10 mouse cellular contexts compared by ENCODE assay signal in genomic region chr19:34194132-34194745, GRCm38 (mm10). TPM values are rescaled to one million over a fixed set of nuclear protein-coding genes. Genes with fewer than 3 reads are reported as not detected.
A peak's percentile ranks its signal among the peaks of the same experiment; 100 is the strongest.
DNase-seq lines count a peak whose midpoint lies in the region; ATAC-seq and TF ChIP-seq lines count a peak whose summit lies in the region.
"Had no signal": no experiment of that assay in that cellular context is flagged by ENCODE, and none has a peak within 500 bp of the region (broad histone marks: within the 10 kb centered on the region; RNA-seq: fewer than 3 reads in every experiment).

No protein-coding gene starts in this region.

- no peak overlapping the region for H3K27ac ChIP-seq in lung, embryonic 14.5 days (ENCODE audit: low read depth)
- H3K27ac ChIP-seq in embryonic facial prominence, embryonic 12.5 days, result no peak overlapping the region
- H3K27ac ChIP-seq in limb, embryonic 13.5 days, result peak overlapping the region; percentile 63; the same call in 1 of the 2 replicates

- H3K4me2 ChIP-seq in lung, embryonic 14.5 days, result peak overlapping the region; percentile 97
- peak overlapping the region; percentile 82 for H3K4me2 ChIP-seq in embryonic facial prominence, embryonic 12.5 days (replicated peaks)
- H3K4me2 ChIP-seq in limb, embryonic 13.5 days (replicated peaks), result peak overlapping the region; percentile 80
- peak overlapping the region; percentile 97 for H3K4me2 ChIP-seq in myocyte (ENCODE audit: low read depth)

- TF ChIP-seq POLR2A in myocyte (IDR thresholded peaks at IDR 0.05; ENCODE audit: insufficient read length, low read depth), result no peak

- H3K9ac ChIP-seq in lung, embryonic 14.5 days, result no peak overlapping the region
- no peak overlapping the region for H3K9ac ChIP-seq in embryonic facial prominence, embryonic 12.5 days
- no peak overlapping the region for H3K9ac ChIP-seq in limb, embryonic 13.5 days

- TF ChIP-seq CTCF in lung, embryonic 14.5 days (IDR thresholded peaks at IDR 0.05; ENCODE audit: low read depth), result no peak

- WGBS in lung, embryonic 14.5 days, result 89% methylated on average over 6 of the region's 6 CpGs
- WGBS in embryonic facial prominence, embryonic 12.5 days, result 69% methylated on average over 6 of the region's 6 CpGs
- WGBS in limb, embryonic 13.5 days, result 65% methylated on average over 6 of the region's 6 CpGs

- H3ac ChIP-seq in myocyte (ENCODE audit: control insufficient read depth, insufficient read length), result no peak overlapping the region

- H3K27me3 ChIP-seq in lung, embryonic 14.5 days (ENCODE audit: insufficient read depth, low read length), result no peaks in the 10 kb centered on the region
- H3K27me3 ChIP-seq in embryonic facial prominence, embryonic 12.5 days, result 0 out of 2 replicates have a peak, but pooled peaks cover 6% of the 10 kb centered on the region
- H3K27me3 ChIP-seq in limb, embryonic 13.5 days, result peaks cover 4% of the 10 kb centered on the region; the same call in 1 of the 2 replicates
- no peaks in the 10 kb centered on the region for H3K27me3 ChIP-seq in myocyte (ENCODE audit: control insufficient read depth, insufficient read depth, insufficient read length)

- peaks cover 66% of the 10 kb centered on the region for H3K79me2 ChIP-seq in myocyte (ENCODE audit: control insufficient read depth, insufficient read depth)

- H3K4me3 ChIP-seq in lung, embryonic 14.5 days (ENCODE audit: low read depth, low read length), result peak overlapping the region; percentile 68; the same call in 1 of the 2 replicates
- H3K4me3 ChIP-seq in embryonic facial prominence, embryonic 12.5 days, result no peak overlapping the region
- H3K4me3 ChIP-seq in limb, embryonic 13.5 days, result peak overlapping the region; percentile 77
- H3K4me3 ChIP-seq in myocyte, result peak overlapping the region; percentile 94

- H3K4me1 ChIP-seq in lung, embryonic 14.5 days (ENCODE audit: insufficient read depth), result peaks cover 2% of the 10 kb centered on the region; the same call in 1 of the 2 replicates
- H3K4me1 ChIP-seq in embryonic facial prominence, embryonic 12.5 days, result 0 out of 2 replicates have a peak, but pooled peaks cover 7% of the 10 kb centered on the region
- H3K4me1 ChIP-seq in limb, embryonic 13.5 days, result peaks cover 22% of the 10 kb centered on the region

- H3K9me3 ChIP-seq in lung, embryonic 14.5 days (ENCODE audit: low read depth, low read length), result no peaks in the 10 kb centered on the region
- no peaks in the 10 kb centered on the region for H3K9me3 ChIP-seq in embryonic facial prominence, embryonic 12.5 days
- H3K9me3 ChIP-seq in limb, embryonic 13.5 days, result no peaks in the 10 kb centered on the region

- DNase-seq in lung, embryonic 14.5 days, result no peak
- no peak for DNase-seq in lung, postnatal 10 days
- DNase-seq in ovary, adult 18-20 months (ENCODE audit: low spot score), result no peak
- no peak for DNase-seq in layer of hippocampus, adult 11-12 months (ENCODE audit: low spot score)
- no peak for DNase-seq in kidney, postnatal 25 days
- DNase-seq: kidney, adult 11 months had no signal

- H3K36me3 ChIP-seq in lung, embryonic 14.5 days (ENCODE audit: insufficient read depth), result no peaks in the 10 kb centered on the region
- H3K36me3 ChIP-seq in embryonic facial prominence, embryonic 12.5 days, result no peaks in the 10 kb centered on the region
- no peaks in the 10 kb centered on the region for H3K36me3 ChIP-seq in limb, embryonic 13.5 days
- H3K36me3 ChIP-seq in myocyte (ENCODE audit: control insufficient read depth, insufficient read depth), result no peaks in the 10 kb centered on the region

- no peak for ATAC-seq in lung, embryonic 14.5 days (ENCODE audit: insufficient read depth)
- ATAC-seq in embryonic facial prominence, embryonic 12.5 days (ENCODE audit: insufficient number of reproducible peaks, insufficient read depth, low FRiP score, low TSS enrichment), result no peak
- no peak for ATAC-seq in limb, embryonic 13.5 days (ENCODE audit: low FRiP score, low read depth)
- ATAC-seq: forebrain, embryonic 14.5 days had no signal

TF ChIP-seq in myocyte, 11 proteins besides CTCF, POLR2A, EP300 and RAD21:
- TF ChIP-seq TCF3 (IDR thresholded peaks at IDR 0.05; ENCODE audit: insufficient read length, low read depth), result no peak
- TF ChIP-seq SRF (IDR thresholded peaks at IDR 0.05; ENCODE audit: control insufficient read depth, insufficient read length, low read depth), result no peak
- TF ChIP-seq POLR2AphosphoS2 (IDR thresholded peaks at IDR 0.05; ENCODE audit: insufficient read length, low read depth), result no peak
- TF ChIP-seq MYOG (IDR thresholded peaks at IDR 0.05; ENCODE audit: control insufficient read depth in 1 of 3, insufficient read depth in 1 of 3, insufficient read length in 2 of 3, low read depth in 2 of 3), result no peak
- TF ChIP-seq CEBPB (IDR thresholded peaks at IDR 0.05; ENCODE audit: insufficient read depth, poor library complexity, severe bottlenecking), result no peak
- TF ChIP-seq MYOD1 (IDR thresholded peaks at IDR 0.05; ENCODE audit: control insufficient read depth in 1 of 3, insufficient read length in 2 of 3, low read depth in 2 of 3), result no peak
- TF ChIP-seq USF1 (IDR thresholded peaks at IDR 0.05; ENCODE audit: low read depth), result no peak
- TF ChIP-seq TCF12 (IDR thresholded peaks at IDR 0.05; ENCODE audit: insufficient read depth, poor library complexity, severe bottlenecking), result no peak
- TF ChIP-seq REST (IDR thresholded peaks at IDR 0.05; ENCODE audit: insufficient read depth, insufficient read length), result no peak
- no peak for TF ChIP-seq MAX (IDR thresholded peaks at IDR 0.05; ENCODE audit: low read depth)
- TF ChIP-seq E2F4 (IDR thresholded peaks at IDR 0.05; ENCODE audit: insufficient read depth), result no peak
TF ChIP-seq in myocyte: peak in this region for 0.

RNA-seq across cellular contexts. Expression of gene Stambpl1, which starts 2.2 kb away (rescaled TPM):
- 9.8 and 11.1 TPM in 2 replicates for polyA plus RNA-seq in lung, embryonic 14.5 days (2014; fragmentation: Nextera tagmentation; extraction: Ambion mirVana)
- 8.0 and 8.5 TPM in 2 replicates for polyA plus RNA-seq in embryonic facial prominence, embryonic 12.5 days (2016; fragmentation: Nextera tagmentation; extraction: Ambion mirVana)
- polyA plus RNA-seq in limb, embryonic 13.5 days (2015; fragmentation: Nextera tagmentation; extraction: Ambion mirVana), result 18.2 and 18.6 TPM in 2 replicates
- polyA plus RNA-seq in myocyte (2012; fragmentation: generic; extraction: Trizol), result 26.9 TPM

RNA-seq across cellular contexts. Expression of gene Ankrd22, which starts 28.4 kb away (rescaled TPM):
- polyA plus RNA-seq in lung, embryonic 14.5 days (2014; fragmentation: Nextera tagmentation; extraction: Ambion mirVana), result 0.12 TPM in 1 of 2 replicates, not detected in the other
- 0.37 and 0.42 TPM in 2 replicates for polyA plus RNA-seq in embryonic facial prominence, embryonic 12.5 days (2016; fragmentation: Nextera tagmentation; extraction: Ambion mirVana)
- polyA plus RNA-seq in limb, embryonic 13.5 days (2015; fragmentation: Nextera tagmentation; extraction: Ambion mirVana), result 1.4 and 2.2 TPM in 2 replicates
- polyA plus RNA-seq in myocyte (2012; fragmentation: generic; extraction: Trizol), result 0.06 TPM
- polyA plus RNA-seq: forebrain, embryonic 14.5 days had no signal
